ENCODE assay signal across 23 mouse cellular contexts in genomic region chr13:54326686-54327447, GRCm38 (mm10). TPM values are rescaled to one million over a fixed set of nuclear protein-coding genes. Genes with fewer than 3 reads are reported as not detected.
DNase-seq lines count a peak whose midpoint lies in the region; ATAC-seq and TF ChIP-seq lines count a peak whose summit lies in the region.
"Had no signal": no experiment of that assay in that cellular context is flagged by ENCODE, and none has a peak within 500 bp of the region (broad histone marks: within the 10 kb centered on the region; RNA-seq: fewer than 3 reads in every experiment).

No protein-coding gene starts in this region.

- peaks cover 86% of the 10 kb centered on the region for H3K4me1 ChIP-seq in forebrain, embryonic 12.5 days
- H3K4me1 ChIP-seq in forebrain, embryonic 16.5 days (replicated peaks; ENCODE audit: control insufficient read depth, insufficient read depth, low read length), result peaks cover 60% of the 10 kb centered on the region
- H3K4me1 ChIP-seq in lung, postnatal 0 days (ENCODE audit: insufficient read depth, low read depth, low read length), result no peaks in the 10 kb centered on the region
- H3K4me1 ChIP-seq in hindbrain, postnatal 0 days (ENCODE audit: insufficient read depth, low read length), result peaks cover 32% of the 10 kb centered on the region
- peaks cover 18% of the 10 kb centered on the region; the same call in 1 of the 2 replicates for H3K4me1 ChIP-seq in midbrain, postnatal 0 days (ENCODE audit: insufficient read depth, low read length)

- H3K27me3 ChIP-seq in forebrain, embryonic 12.5 days, result no peaks in the 10 kb centered on the region
- no peaks in the 10 kb centered on the region for H3K27me3 ChIP-seq in forebrain, embryonic 16.5 days (replicated peaks; ENCODE audit: control insufficient read depth, insufficient read depth, low read length)
- H3K27me3 ChIP-seq in lung, postnatal 0 days (replicated peaks; ENCODE audit: insufficient read depth, low read length), result no peaks in the 10 kb centered on the region
- no peaks in the 10 kb centered on the region for H3K27me3 ChIP-seq in hindbrain, postnatal 0 days (ENCODE audit: insufficient read depth, low read length)
- no peaks in the 10 kb centered on the region for H3K27me3 ChIP-seq in midbrain, postnatal 0 days (ENCODE audit: insufficient read depth, low read length)
- H3K27me3 ChIP-seq: embryonic facial prominence, embryonic 12.5 days; lung, embryonic 15.5 days; Patski had no signal

- TF ChIP-seq EP300 in lung, postnatal 0 days (IDR thresholded peaks at IDR 0.05), result no peak

- H3K4me2 ChIP-seq in forebrain, embryonic 12.5 days, result no peak overlapping the region
- H3K4me2 ChIP-seq in forebrain, embryonic 16.5 days (ENCODE audit: low read length), result no peak overlapping the region
- no peak overlapping the region for H3K4me2 ChIP-seq in lung, postnatal 0 days (replicated peaks; ENCODE audit: low read depth, low read length)
- no peak overlapping the region for H3K4me2 ChIP-seq in hindbrain, postnatal 0 days (ENCODE audit: low read depth, low read length)
- no peak overlapping the region for H3K4me2 ChIP-seq in midbrain, postnatal 0 days (ENCODE audit: low read depth, low read length, poor library complexity, severe bottlenecking)
- H3K4me2 ChIP-seq: embryonic facial prominence, embryonic 12.5 days; heart, embryonic 15.5 days; liver, embryonic 11.5 days; lung, embryonic 15.5 days had no signal

- TF ChIP-seq CTCF in lung, postnatal 0 days (IDR thresholded peaks at IDR 0.05), result peak; percentile 18
- TF ChIP-seq CTCF in hindbrain, postnatal 0 days (IDR thresholded peaks at IDR 0.05; ENCODE audit: low read depth), result peak; percentile 44
- TF ChIP-seq CTCF in midbrain, postnatal 0 days (IDR thresholded peaks at IDR 0.05), result peak; percentile 42

- H3K9ac ChIP-seq in forebrain, embryonic 12.5 days, result no peak overlapping the region
- no peak overlapping the region for H3K9ac ChIP-seq in forebrain, embryonic 16.5 days (replicated peaks; ENCODE audit: low read depth, low read length)
- H3K9ac ChIP-seq in lung, postnatal 0 days (replicated peaks; ENCODE audit: low read depth), result no peak overlapping the region
- H3K9ac ChIP-seq in hindbrain, postnatal 0 days (replicated peaks; ENCODE audit: low read length), result no peak overlapping the region
- H3K9ac ChIP-seq in midbrain, postnatal 0 days (replicated peaks; ENCODE audit: low read length, poor library complexity, severe bottlenecking), result no peak overlapping the region
- H3K9ac ChIP-seq: embryonic facial prominence, embryonic 12.5 days; heart, embryonic 15.5 days; lung, embryonic 15.5 days had no signal

- H3K9me3 ChIP-seq in forebrain, embryonic 12.5 days, result no peaks in the 10 kb centered on the region
- H3K9me3 ChIP-seq in forebrain, embryonic 16.5 days (ENCODE audit: control insufficient read depth, low read length), result no peaks in the 10 kb centered on the region
- no peaks in the 10 kb centered on the region for H3K9me3 ChIP-seq in lung, postnatal 0 days (ENCODE audit: low read length)
- no peaks in the 10 kb centered on the region for H3K9me3 ChIP-seq in hindbrain, postnatal 0 days (ENCODE audit: low read length)
- no peaks in the 10 kb centered on the region for H3K9me3 ChIP-seq in midbrain, postnatal 0 days (ENCODE audit: low read length)
- H3K9me3 ChIP-seq: embryonic facial prominence, embryonic 12.5 days; heart, embryonic 15.5 days; lung, embryonic 15.5 days had no signal

- intact Hi-C loops in left cerebral cortex, postnatal 36 days (cut with DNase I), result loop anchor here (5.0 kb wide), 1 partner anchor 70 kb away; no protein-coding TSS in a partner anchor
- intact Hi-C loops in gastrocnemius, postnatal 36 days (cut with DNase I), result no loop called here

- H3K27ac ChIP-seq in forebrain, embryonic 12.5 days, result 0 out of 2 replicates have a peak overlapping the region, but pooled peaks have one; percentile 69
- H3K27ac ChIP-seq in forebrain, embryonic 16.5 days (ENCODE audit: low read length), result no peak overlapping the region
- no peak overlapping the region for H3K27ac ChIP-seq in lung, postnatal 0 days (ENCODE audit: low read length)
- H3K27ac ChIP-seq in hindbrain, postnatal 0 days, result no peak overlapping the region
- no peak overlapping the region for H3K27ac ChIP-seq in midbrain, postnatal 0 days (ENCODE audit: low read depth, low read length)
- H3K27ac ChIP-seq: embryonic facial prominence, embryonic 12.5 days; heart, embryonic 15.5 days; lung, embryonic 15.5 days had no signal

- no peak for ATAC-seq in forebrain, embryonic 12.5 days (ENCODE audit: low FRiP score)
- ATAC-seq in forebrain, embryonic 16.5 days, result no peak
- ATAC-seq in lung, postnatal 0 days, result no peak
- ATAC-seq in hindbrain, postnatal 0 days, result no peak
- ATAC-seq in midbrain, postnatal 0 days (ENCODE audit: low FRiP score), result no peak
- ATAC-seq: activated CD4-positive, CD25-positive, alpha-beta regulatory T cell, adult 4 months; Patski had no signal

- no peak for DNase-seq in lung, postnatal 0 days (ENCODE audit: low spot score)
- no peak for DNase-seq in lung, postnatal 14 days
- no peak for DNase-seq in hindbrain, postnatal 0 days (ENCODE audit: low spot score)
- no peak for DNase-seq in midbrain, postnatal 0 days (ENCODE audit: low spot score)
- DNase-seq in left cerebral cortex, postnatal 36 days (ENCODE audit: low spot score in 2 of 2), result no peak
- DNase-seq in gastrocnemius, postnatal 36 days, result no peak
- DNase-seq: adrenal gland, postnatal 36 days; cerebellum, adult 8-10 months; kidney, adult 9 months; kidney, postnatal 36 days; right cerebral cortex, adult 18-20 months; spleen, adult 18-20 months; thymus, adult 2 months had no signal

- 90% methylated on average over 5 of the region's 6 CpGs for WGBS in forebrain, embryonic 12.5 days
- 92% methylated on average over 6 of the region's 6 CpGs for WGBS in forebrain, embryonic 16.5 days
- WGBS in lung, postnatal 0 days, result 85% methylated on average over 6 of the region's 6 CpGs
- WGBS in hindbrain, postnatal 0 days, result 85% methylated on average over 6 of the region's 6 CpGs
- 86% methylated on average over 6 of the region's 6 CpGs for WGBS in midbrain, postnatal 0 days

- H3K36me3 ChIP-seq in forebrain, embryonic 12.5 days (replicated peaks), result no peaks in the 10 kb centered on the region
- no peaks in the 10 kb centered on the region for H3K36me3 ChIP-seq in forebrain, embryonic 16.5 days (ENCODE audit: control insufficient read depth, insufficient read depth)
- H3K36me3 ChIP-seq in lung, postnatal 0 days (ENCODE audit: insufficient read depth, low read length), result no peaks in the 10 kb centered on the region
- H3K36me3 ChIP-seq in hindbrain, postnatal 0 days (ENCODE audit: insufficient read depth, low read length), result no peaks in the 10 kb centered on the region
- H3K36me3 ChIP-seq in midbrain, postnatal 0 days (ENCODE audit: insufficient read depth, low read length), result no peaks in the 10 kb centered on the region
- H3K36me3 ChIP-seq: embryonic facial prominence, embryonic 12.5 days; heart, embryonic 15.5 days; lung, embryonic 15.5 days had no signal

- no peak overlapping the region for H3K4me3 ChIP-seq in forebrain, embryonic 12.5 days (replicated peaks)
- H3K4me3 ChIP-seq in forebrain, embryonic 16.5 days (replicated peaks; ENCODE audit: low read length), result no peak overlapping the region
- no peak overlapping the region for H3K4me3 ChIP-seq in lung, postnatal 0 days (ENCODE audit: low read depth, low read length)
- H3K4me3 ChIP-seq in hindbrain, postnatal 0 days (ENCODE audit: low read length), result no peak overlapping the region
- H3K4me3 ChIP-seq in midbrain, postnatal 0 days (ENCODE audit: low read depth, low read length), result no peak overlapping the region
- H3K4me3 ChIP-seq: embryonic facial prominence, embryonic 12.5 days; heart, embryonic 15.5 days; lung, embryonic 15.5 days had no signal

RNA-seq across cellular contexts. Expression of gene Cplx2, which starts 44.3 kb away (rescaled TPM):
- 14.9 and 15.5 TPM in 2 replicates for polyA plus RNA-seq in forebrain, embryonic 12.5 days (2016; fragmentation: Nextera tagmentation; extraction: Ambion mirVana)
- polyA plus RNA-seq in forebrain, embryonic 16.5 days (2015; fragmentation: Nextera tagmentation; extraction: Ambion mirVana), result 31.8 and 34.3 TPM in 2 replicates
- polyA plus RNA-seq in lung, postnatal 0 days (2015; fragmentation: Nextera tagmentation; extraction: Ambion mirVana), result 3.0 and 3.1 TPM in 2 replicates
- 118 and 120 TPM in 2 replicates for total RNA-seq in hindbrain, postnatal 0 days (2014; rRNA removed)
- 46.2 and 47.4 TPM in 2 replicates for polyA plus RNA-seq in hindbrain, postnatal 0 days (2015; fragmentation: Nextera tagmentation; extraction: Ambion mirVana)
- total RNA-seq in midbrain, postnatal 0 days (2014; rRNA removed), result 88.7 and 106 TPM in 2 replicates
- 30.4 and 31.2 TPM in 2 replicates for polyA plus RNA-seq in midbrain, postnatal 0 days (2015; fragmentation: Nextera tagmentation; extraction: Ambion mirVana)
- 100 to 1,000 TPM; 769 to 808 TPM for total RNA-seq in left cerebral cortex, postnatal 36 days (2021)
- 1 to 10 TPM; 1.0 to 1.1 TPM for total RNA-seq in gastrocnemius, postnatal 36 days (2021)
- total RNA-seq: granulocyte monocyte progenitor cell, adult 5-6 weeks; megakaryocyte, adult 5-6 weeks had no signal
- polyA plus RNA-seq: activated CD4-positive, CD25-positive, alpha-beta regulatory T cell, adult 4 months had no signal
